Mouse (Mus musculus) myocyte (in vitro differentiated cells): ENCODE measurements around the gene Sgsm1. TPM values are rescaled to one million over a fixed set of nuclear protein-coding genes. Genes with fewer than 3 reads are reported as not detected.
"Not testable (repeated sequence)": the region's sequence is repeated elsewhere in the genome, so short reads cannot be mapped to it uniquely, and the experiment has no call there.

ENCODE experiments used
- H3K27me3 ChIP-seq: one replicate; pipeline ENCODE4 v1.6.1; 2011; ENCODE audit not compliant: control insufficient read depth, insufficient read depth, insufficient read length
- H3K36me3 ChIP-seq: one replicate; pipeline ENCODE4 v1.6.1; 2011; ENCODE audit not compliant: control insufficient read depth, insufficient read depth
- H3K4me2 ChIP-seq: one replicate; pipeline ENCODE4 v1.6.1; 2011; ENCODE audit warnings: low read depth, control low read depth
- H3K4me3 ChIP-seq: one replicate; pipeline ENCODE4 v1.5.1; 2011; ENCODE audit warnings: mild to moderate bottlenecking, control low read depth, moderate library complexity
- H3K79me2 ChIP-seq: one replicate; pipeline ENCODE4 v1.6.1; 2011; ENCODE audit not compliant: control insufficient read depth, insufficient read depth
- H3ac ChIP-seq: one replicate; pipeline ENCODE4 v1.6.1; 2011; ENCODE audit not compliant: control insufficient read depth, insufficient read length
- CEBPB ChIP-seq: IDR thresholded peaks from 2 replicates; pipeline ENCODE4 v1.6.1; 2011; ENCODE audit warnings: mild to moderate bottlenecking, moderate library complexity; ENCODE audit not compliant: poor library complexity, insufficient read depth, severe bottlenecking
- E2F4 ChIP-seq: IDR thresholded peaks from one replicate; pipeline ENCODE4 v1.6.1; 2011; ENCODE audit warnings: mild to moderate bottlenecking, control low read depth, moderate library complexity; ENCODE audit not compliant: insufficient read depth
- MAX ChIP-seq: IDR thresholded peaks from one replicate; pipeline ENCODE4 v1.6.1; 2011; ENCODE audit warnings: low read depth, mild to moderate bottlenecking, control low read depth
- MYOD1 ChIP-seq, 3 experiments: IDR thresholded peaks; one replicate each; pipeline ENCODE4 v1.6.1; 2011; ENCODE audit warnings: control low read depth in 2 of 3, low read depth in 2 of 3, mild to moderate bottlenecking in 2 of 3, moderate library complexity in 1 of 3; ENCODE audit not compliant: insufficient read length in 2 of 3, control insufficient read depth in 1 of 3
- MYOG ChIP-seq, 3 experiments: IDR thresholded peaks; one replicate each; pipeline ENCODE4 v1.6.1; 2011; ENCODE audit warnings: control low read depth in 2 of 3, low read depth in 2 of 3, mild to moderate bottlenecking in 2 of 3; ENCODE audit not compliant: insufficient read length in 2 of 3, control insufficient read depth in 1 of 3, insufficient read depth in 1 of 3
- POLR2A ChIP-seq: IDR thresholded peaks from one replicate; pipeline ENCODE4 v1.6.1; 2011; ENCODE audit warnings: low read depth, mild to moderate bottlenecking, control low read depth, moderate library complexity; ENCODE audit not compliant: insufficient read length
- POLR2AphosphoS2 ChIP-seq: IDR thresholded peaks from one replicate; pipeline ENCODE4 v1.6.1; 2011; ENCODE audit warnings: low read depth, control low read depth; ENCODE audit not compliant: insufficient read length
- REST ChIP-seq: IDR thresholded peaks from one replicate; pipeline ENCODE4 v1.6.1; 2011; ENCODE audit warnings: mild to moderate bottlenecking, control low read depth, moderate library complexity; ENCODE audit not compliant: insufficient read depth, insufficient read length
- SRF ChIP-seq: IDR thresholded peaks from one replicate; pipeline ENCODE4 v1.6.1; 2011; ENCODE audit warnings: low read depth; ENCODE audit not compliant: control insufficient read depth, insufficient read length
- TCF12 ChIP-seq: IDR thresholded peaks from one replicate; pipeline ENCODE4 v1.6.1; 2011; ENCODE audit warnings: mild to moderate bottlenecking, control low read depth; ENCODE audit not compliant: poor library complexity, insufficient read depth, severe bottlenecking
- TCF3 ChIP-seq: IDR thresholded peaks from one replicate; pipeline ENCODE4 v1.6.1; 2011; ENCODE audit warnings: low read depth, control low read depth; ENCODE audit not compliant: insufficient read length
- USF1 ChIP-seq: IDR thresholded peaks from one replicate; pipeline ENCODE4 v1.6.1; 2011; ENCODE audit warnings: low read depth, mild to moderate bottlenecking, control low read depth, moderate library complexity
- polyA plus RNA-seq: library from polyadenylated mRNA; unstranded; fragments of >200 nt; fragmentation: generic; extraction: Trizol; gene quantifications from one replicate; pipeline ENCODE4 v1.2.1, GENCODE M21; 2012; ENCODE audit warnings: missing spikeins

Gene Sgsm1
- polyA plus RNA-seq, 1 experiment: 3.6 TPM

GRCm38 (mm10) chr5:113352636-113353035 lies 42.0 kb upstream of the Sgsm1 start:
- H3ac ChIP-seq: no peak overlapping the region
- H3K27me3 ChIP-seq: peaks cover 23% of the 10 kb centered on the region
- H3K36me3 ChIP-seq: no peaks in the 10 kb centered on the region
- H3K4me2 ChIP-seq: no peak overlapping the region
- TF ChIP-seq MAX (no peak), POLR2A (no peak), E2F4 (no peak)
- no peak overlapping the region for H3K4me3 ChIP-seq
- no peaks in the 10 kb centered on the region for H3K79me2 ChIP-seq

- no peaks in the 10 kb centered on the region for H3K36me3 ChIP-seq
- peaks cover 15% of the 10 kb centered on the region for H3K27me3 ChIP-seq
- no peaks in the 10 kb centered on the region for H3K79me2 ChIP-seq
- H3ac ChIP-seq: no peak overlapping the region
- TF ChIP-seq CEBPB (no peak), REST (no peak), MAX (no peak), POLR2A (no peak), SRF (no peak), MYOD1 (IDR thresholded peaks at IDR 0.05; ENCODE audit: control insufficient read depth in 1 of 3, insufficient read length in 2 of 3, low read depth in 2 of 3) (no peak), TCF3 (no peak), TCF12 (no peak), MYOG (IDR thresholded peaks at IDR 0.05; ENCODE audit: control insufficient read depth in 1 of 3, insufficient read depth in 1 of 3, insufficient read length in 2 of 3, low read depth in 2 of 3) (no peak), POLR2AphosphoS2 (no peak), USF1 (no peak), E2F4 (no peak)
- no peak overlapping the region for H3K4me2 ChIP-seq
- no peak overlapping the region for H3K4me3 ChIP-seq
These were observed 41.2 kb upstream of the Sgsm1 start for GRCm38 (mm10) chr5:113351768-113352167.

GRCm38 (mm10) chr5:113349810-113350209 lies 39.2 kb upstream of the Sgsm1 start:
- no peak overlapping the region for H3K4me2 ChIP-seq
- no peaks in the 10 kb centered on the region for H3K36me3 ChIP-seq
- TF ChIP-seq TCF12 (no peak), E2F4 (no peak), REST (no peak), POLR2AphosphoS2 (no peak)
- no peak overlapping the region for H3K4me3 ChIP-seq
- no peaks in the 10 kb centered on the region for H3K79me2 ChIP-seq
- peaks cover 11% of the 10 kb centered on the region for H3K27me3 ChIP-seq
- H3ac ChIP-seq: no peak overlapping the region

GRCm38 (mm10) chr5:113349226-113349625 lies 38.6 kb upstream of the Sgsm1 start:
- Histone ChIP-seq H3K4me3 (no peak overlapping the region), H3K4me2 (no peak overlapping the region), H3K36me3 (no peaks in the 10 kb centered on the region), H3K79me2 (no peaks in the 10 kb centered on the region), H3ac (no peak overlapping the region), H3K27me3 (peaks cover 11% of the 10 kb centered on the region)
- TF ChIP-seq REST: no peak
- TF ChIP-seq USF1: no peak
- TF ChIP-seq MYOG (IDR thresholded peaks at IDR 0.05; ENCODE audit: control insufficient read depth in 1 of 3, insufficient read depth in 1 of 3, insufficient read length in 2 of 3, low read depth in 2 of 3): no peak
- TF ChIP-seq TCF3: no peak

GRCm38 (mm10) chr5:113348597-113348996 lies 38.0 kb upstream of the Sgsm1 start:
- H3K4me3 ChIP-seq: no peak overlapping the region
- H3K79me2 ChIP-seq: no peaks in the 10 kb centered on the region
- no peak overlapping the region for H3K4me2 ChIP-seq
- no peaks in the 10 kb centered on the region for H3K36me3 ChIP-seq
- no peak for TF ChIP-seq CEBPB
- TF ChIP-seq SRF: no peak
- H3ac ChIP-seq: no peak overlapping the region
- H3K27me3 ChIP-seq: peaks cover 11% of the 10 kb centered on the region

GRCm38 (mm10) chr5:113347593-113347992 lies 37.0 kb upstream of the Sgsm1 start:
- H3K79me2 ChIP-seq: no peaks in the 10 kb centered on the region
- no peak overlapping the region for H3K4me3 ChIP-seq
- H3K4me2 ChIP-seq: no peak overlapping the region
- H3ac ChIP-seq: no peak overlapping the region
- TF ChIP-seq POLR2AphosphoS2 (no peak), E2F4 (no peak), MYOG (IDR thresholded peaks at IDR 0.05; ENCODE audit: control insufficient read depth in 1 of 3, insufficient read depth in 1 of 3, insufficient read length in 2 of 3, low read depth in 2 of 3) (no peak), CEBPB (no peak), POLR2A (no peak)
- H3K36me3 ChIP-seq: no peaks in the 10 kb centered on the region
- H3K27me3 ChIP-seq: peaks cover 3% of the 10 kb centered on the region

GRCm38 (mm10) chr5:113346651-113347050 lies 36.1 kb upstream of the Sgsm1 start:
- not testable (repeated sequence) for H3K27me3 ChIP-seq, H3K36me3 ChIP-seq

More at GRCm38 (mm10) chr5:113346651-113347050, 36.1 kb upstream of the Sgsm1 start:
- not testable (repeated sequence) for H3ac ChIP-seq, H3K79me2 ChIP-seq, H3K4me3 ChIP-seq, H3K4me2 ChIP-seq
